Mouse (Mus musculus): ENCODE measurements around the gene Capn1. TPM values are rescaled to one million over a fixed set of nuclear protein-coding genes. Genes with fewer than 3 reads are reported as not detected.

Gene Capn1
- polyA plus RNA-seq, 1 experiment from 2014 or later = 5.4 TPM

- no peaks in the 10 kb centered on the region for H3K4me1 ChIP-seq (replicated peaks; ENCODE audit: control insufficient read depth, insufficient read depth, low read length)
- no peaks in the 10 kb centered on the region for H3K9me3 ChIP-seq (ENCODE audit: control insufficient read depth, low read length)
- DNase-seq (ENCODE audit: low spot score) = no peak
- no peaks in the 10 kb centered on the region for H3K27me3 ChIP-seq (ENCODE audit: control insufficient read depth, insufficient read depth, low read length)
- no peak overlapping the region for H3K27ac ChIP-seq
- no peak overlapping the region for H3K4me2 ChIP-seq (replicated peaks)
- no peak for ATAC-seq (ENCODE audit: low FRiP score)
- no peaks in the 10 kb centered on the region for H3K36me3 ChIP-seq (replicated peaks; ENCODE audit: control insufficient read depth, insufficient read depth)
- H3K4me3 ChIP-seq (replicated peaks; ENCODE audit: low read length) = no peak overlapping the region
- WGBS = 70% methylated on average over 11 of the region's 11 CpGs
- no peak overlapping the region for H3K9ac ChIP-seq
These were observed 10.2 kb downstream of the Capn1 start for GRCm38 (mm10) chr19:6005541-6005940.

- no peaks in the 10 kb centered on the region for H3K36me3 ChIP-seq (replicated peaks; ENCODE audit: control insufficient read depth, insufficient read depth)
- no peak overlapping the region for H3K9ac ChIP-seq
- DNase-seq (ENCODE audit: low spot score) (no peak), ATAC-seq (ENCODE audit: low FRiP score) (no peak)
- H3K27ac ChIP-seq = no peak overlapping the region
- H3K4me2 ChIP-seq (replicated peaks) = no peak overlapping the region
- no peaks in the 10 kb centered on the region for H3K9me3 ChIP-seq (ENCODE audit: control insufficient read depth, low read length)
- no peak overlapping the region for H3K4me3 ChIP-seq (replicated peaks; ENCODE audit: low read length)
- no peaks in the 10 kb centered on the region for H3K27me3 ChIP-seq (ENCODE audit: control insufficient read depth, insufficient read depth, low read length)
- H3K4me1 ChIP-seq (replicated peaks; ENCODE audit: control insufficient read depth, insufficient read depth, low read length) = no peaks in the 10 kb centered on the region
- 83% methylated on average over 5 of the region's 5 CpGs for WGBS
These were observed 15.7 kb downstream of the Capn1 start for GRCm38 (mm10) chr19:5999969-6000368.

- DNase-seq (ENCODE audit: low spot score) = no peak
- no peaks in the 10 kb centered on the region for H3K4me1 ChIP-seq (replicated peaks; ENCODE audit: control insufficient read depth, insufficient read depth, low read length)
- 88% methylated on average over 3 of the region's 3 CpGs for WGBS
- H3K9ac ChIP-seq = no peak overlapping the region
- H3K9me3 ChIP-seq (ENCODE audit: control insufficient read depth, low read length) = no peaks in the 10 kb centered on the region
- no peak overlapping the region for H3K27ac ChIP-seq
- no peaks in the 10 kb centered on the region for H3K36me3 ChIP-seq (replicated peaks; ENCODE audit: control insufficient read depth, insufficient read depth)
- no peak overlapping the region for H3K4me3 ChIP-seq (replicated peaks; ENCODE audit: low read length)
- no peak for ATAC-seq (ENCODE audit: low FRiP score)
- no peak overlapping the region for H3K4me2 ChIP-seq (replicated peaks)
- no peaks in the 10 kb centered on the region for H3K27me3 ChIP-seq (ENCODE audit: control insufficient read depth, insufficient read depth, low read length)
These were observed 17.5 kb downstream of the Capn1 start for GRCm38 (mm10) chr19:5998180-5998579.

GRCm38 (mm10) chr19:5994711-5995110, 21.0 kb downstream of the Capn1 start:
- H3K9me3 ChIP-seq (ENCODE audit: control insufficient read depth, low read length) = no peaks in the 10 kb centered on the region
- H3K9ac ChIP-seq = no peak overlapping the region
- ATAC-seq (ENCODE audit: low FRiP score) (no peak), DNase-seq (ENCODE audit: low spot score) (no peak)
- no peaks in the 10 kb centered on the region for H3K4me1 ChIP-seq (replicated peaks; ENCODE audit: control insufficient read depth, insufficient read depth, low read length)
- no peaks in the 10 kb centered on the region for H3K27me3 ChIP-seq (ENCODE audit: control insufficient read depth, insufficient read depth, low read length)
- no peak overlapping the region for H3K4me2 ChIP-seq (replicated peaks)
- H3K36me3 ChIP-seq (replicated peaks; ENCODE audit: control insufficient read depth, insufficient read depth) = no peaks in the 10 kb centered on the region
- H3K27ac ChIP-seq = no peak overlapping the region
- no peak overlapping the region for H3K4me3 ChIP-seq (replicated peaks; ENCODE audit: low read length)
- WGBS = 78% methylated on average over 14 of the region's 14 CpGs

- no peak for DNase-seq (ENCODE audit: low spot score)
- no peaks in the 10 kb centered on the region for H3K9me3 ChIP-seq (ENCODE audit: control insufficient read depth, low read length)
- ATAC-seq (ENCODE audit: low FRiP score) = no peak
- H3K4me1 ChIP-seq (replicated peaks; ENCODE audit: control insufficient read depth, insufficient read depth, low read length) = peaks cover 7% of the 10 kb centered on the region
- H3K27me3 ChIP-seq (ENCODE audit: control insufficient read depth, insufficient read depth, low read length) = no peaks in the 10 kb centered on the region
- H3K4me2 ChIP-seq (replicated peaks) = no peak overlapping the region
- no peaks in the 10 kb centered on the region for H3K36me3 ChIP-seq (replicated peaks; ENCODE audit: control insufficient read depth, insufficient read depth)
- no peak overlapping the region for H3K27ac ChIP-seq
- H3K9ac ChIP-seq = no peak overlapping the region
- H3K4me3 ChIP-seq (replicated peaks; ENCODE audit: low read length) = no peak overlapping the region
- WGBS = 88% methylated on average over 7 of the region's 7 CpGs
These were observed 23.7 kb downstream of the Capn1 start for GRCm38 (mm10) chr19:5992012-5992411.

GRCm38 (mm10) chr19:5991467-5991866, 24.2 kb downstream of the Capn1 start:
- H3K27ac ChIP-seq = no peak overlapping the region
- no peaks in the 10 kb centered on the region for H3K36me3 ChIP-seq (replicated peaks; ENCODE audit: control insufficient read depth, insufficient read depth)
- no peaks in the 10 kb centered on the region for H3K27me3 ChIP-seq (ENCODE audit: control insufficient read depth, insufficient read depth, low read length)
- no peaks in the 10 kb centered on the region for H3K9me3 ChIP-seq (ENCODE audit: control insufficient read depth, low read length)
- no peak overlapping the region for H3K4me3 ChIP-seq (replicated peaks; ENCODE audit: low read length)
- no peak overlapping the region for H3K9ac ChIP-seq
- H3K4me2 ChIP-seq (replicated peaks) = no peak overlapping the region
- DNase-seq (ENCODE audit: low spot score) (no peak), ATAC-seq (ENCODE audit: low FRiP score) (no peak)
- 86% methylated on average over 7 of the region's 7 CpGs for WGBS
- peaks cover 7% of the 10 kb centered on the region for H3K4me1 ChIP-seq (replicated peaks; ENCODE audit: control insufficient read depth, insufficient read depth, low read length)

GRCm38 (mm10) chr19:5990921-5991320, 24.8 kb downstream of the Capn1 start:
- no peak overlapping the region for H3K4me3 ChIP-seq (replicated peaks; ENCODE audit: low read length)
- peaks cover 7% of the 10 kb centered on the region for H3K4me1 ChIP-seq (replicated peaks; ENCODE audit: control insufficient read depth, insufficient read depth, low read length)
- no peaks in the 10 kb centered on the region for H3K36me3 ChIP-seq (replicated peaks; ENCODE audit: control insufficient read depth, insufficient read depth)
- no peaks in the 10 kb centered on the region for H3K9me3 ChIP-seq (ENCODE audit: control insufficient read depth, low read length)
- no peaks in the 10 kb centered on the region for H3K27me3 ChIP-seq (ENCODE audit: control insufficient read depth, insufficient read depth, low read length)
- H3K9ac ChIP-seq = no peak overlapping the region
- H3K27ac ChIP-seq = no peak overlapping the region
- 57% methylated on average over 1 of the region's 1 CpGs for WGBS
- H3K4me2 ChIP-seq (replicated peaks) = no peak overlapping the region
- DNase-seq (ENCODE audit: low spot score) = no peak
- no peak for ATAC-seq (ENCODE audit: low FRiP score)

GRCm38 (mm10) chr19:5990033-5990432, 25.7 kb downstream of the Capn1 start:
- 93% methylated on average over 12 of the region's 12 CpGs for WGBS

GRCm38 (mm10) chr19:5989585-5989984, 26.1 kb downstream of the Capn1 start:
- Histone ChIP-seq H3K4me3 (replicated peaks; ENCODE audit: low read length) (no peak overlapping the region), H3K9ac (peak overlapping the region; percentile 45; the same call in 1 of the 2 replicates), H3K4me2 (replicated peaks) (peak overlapping the region; percentile 42), H3K9me3 (ENCODE audit: control insufficient read depth, low read length) (no peaks in the 10 kb centered on the region), H3K27me3 (ENCODE audit: control insufficient read depth, insufficient read depth, low read length) (no peaks in the 10 kb centered on the region), H3K36me3 (replicated peaks; ENCODE audit: control insufficient read depth, insufficient read depth) (no peaks in the 10 kb centered on the region), H3K27ac (peak overlapping the region; percentile 67; the same call in 1 of the 2 replicates), H3K4me1 (replicated peaks; ENCODE audit: control insufficient read depth, insufficient read depth, low read length) (peaks cover 7% of the 10 kb centered on the region)
- no peak; the same call in 1 of the 2 replicates for ATAC-seq (ENCODE audit: low FRiP score)
- no peak for DNase-seq (ENCODE audit: low spot score)
- WGBS = 71% methylated on average over 6 of the region's 6 CpGs

More at GRCm38 (mm10) chr19:5990033-5990432, 25.7 kb downstream of the Capn1 start:
- H3K4me2 ChIP-seq (replicated peaks) = no peak overlapping the region
- H3K36me3 ChIP-seq (replicated peaks; ENCODE audit: control insufficient read depth, insufficient read depth) = no peaks in the 10 kb centered on the region
- no peak overlapping the region for H3K4me3 ChIP-seq (replicated peaks; ENCODE audit: low read length)
- DNase-seq (ENCODE audit: low spot score) (no peak), ATAC-seq (ENCODE audit: low FRiP score) (no peak)
- H3K27me3 ChIP-seq (ENCODE audit: control insufficient read depth, insufficient read depth, low read length) = no peaks in the 10 kb centered on the region
- no peak overlapping the region for H3K9ac ChIP-seq
- H3K9me3 ChIP-seq (ENCODE audit: control insufficient read depth, low read length) = no peaks in the 10 kb centered on the region
- no peak overlapping the region for H3K27ac ChIP-seq
- peaks cover 7% of the 10 kb centered on the region for H3K4me1 ChIP-seq (replicated peaks; ENCODE audit: control insufficient read depth, insufficient read depth, low read length)

Measured in hindbrain, embryonic 14.5 days (tissue).